Mouse (Mus musculus) heart, adult 11 months (tissue): ENCODE measurements around the gene Klhl29.

ENCODE experiments used
- DNase-seq: peaks from one replicate; pipeline ENCODE4 v3.0.0; 2022

The Klhl29 gene

GRCm38 (mm10) chr12:5292316-5292715 lies 83.2 kb downstream of the Klhl29 start:
- DNase-seq = no peak

GRCm38 (mm10) chr12:5285579-5285978 lies 89.9 kb downstream of the Klhl29 start:
- no peak for DNase-seq

- no peak for DNase-seq
Observed at GRCm38 (mm10) chr12:5284961-5285360, 90.5 kb downstream of the Klhl29 start.

- DNase-seq = no peak
Observed at GRCm38 (mm10) chr12:5283654-5284053, 91.8 kb downstream of the Klhl29 start.

GRCm38 (mm10) chr12:5282611-5283010 lies 92.9 kb downstream of the Klhl29 start:
- DNase-seq = no peak

GRCm38 (mm10) chr12:5279873-5280272 lies 95.6 kb downstream of the Klhl29 start:
- DNase-seq = no peak

GRCm38 (mm10) chr12:5277028-5277427 lies 98.5 kb downstream of the Klhl29 start:
- peak; percentile 92 for DNase-seq

- peak; percentile 90 for DNase-seq
Observed at GRCm38 (mm10) chr12:5275507-5275936, 100.0 kb downstream of the Klhl29 start.

- DNase-seq = peak; percentile 86
Observed at GRCm38 (mm10) chr12:5274519-5274944, 101.0 kb downstream of the Klhl29 start.

GRCm38 (mm10) chr12:5273316-5274047 lies 102.0 kb downstream of the Klhl29 start:
- peak; percentile 96 for DNase-seq

- peak; percentile 82 for DNase-seq
Observed at GRCm38 (mm10) chr12:5270527-5270926, 105.0 kb downstream of the Klhl29 start.

- no peak for DNase-seq
Observed at GRCm38 (mm10) chr12:5269936-5270335, 105.5 kb downstream of the Klhl29 start.

GRCm38 (mm10) chr12:5269061-5269460 lies 106.4 kb downstream of the Klhl29 start:
- DNase-seq = peak; percentile 90

GRCm38 (mm10) chr12:5268188-5268612 lies 107.3 kb downstream of the Klhl29 start:
- DNase-seq = peak; percentile 97

- DNase-seq = no peak
Observed at GRCm38 (mm10) chr12:5267271-5268187, 108.0 kb downstream of the Klhl29 start.

- DNase-seq = no peak
Observed at GRCm38 (mm10) chr12:5266773-5267172, 108.7 kb downstream of the Klhl29 start.

GRCm38 (mm10) chr12:5261476-5261875 lies 114.0 kb downstream of the Klhl29 start:
- DNase-seq = no peak

- no peak for DNase-seq
Observed at GRCm38 (mm10) chr12:5258779-5259178, 116.7 kb downstream of the Klhl29 start.

GRCm38 (mm10) chr12:5257174-5257573 lies 118.3 kb downstream of the Klhl29 start:
- DNase-seq = no peak

- DNase-seq = no peak
Observed at GRCm38 (mm10) chr12:5255079-5255478, 120.4 kb downstream of the Klhl29 start.

- DNase-seq = no peak
Observed at GRCm38 (mm10) chr12:5254246-5254982, 121.1 kb downstream of the Klhl29 start.

- peak; percentile 90 for DNase-seq
Observed at GRCm38 (mm10) chr12:5253289-5254005, 122.0 kb downstream of the Klhl29 start.
